Mouse (Mus musculus): ENCODE measurements at regions not wholly inside any gene's neighbourhood (a gene's known extent, or its start where the extent isn't known, plus 50 kb on each side); places are given as distances from the start of the nearest gene placed in this dataset.

DNA sequence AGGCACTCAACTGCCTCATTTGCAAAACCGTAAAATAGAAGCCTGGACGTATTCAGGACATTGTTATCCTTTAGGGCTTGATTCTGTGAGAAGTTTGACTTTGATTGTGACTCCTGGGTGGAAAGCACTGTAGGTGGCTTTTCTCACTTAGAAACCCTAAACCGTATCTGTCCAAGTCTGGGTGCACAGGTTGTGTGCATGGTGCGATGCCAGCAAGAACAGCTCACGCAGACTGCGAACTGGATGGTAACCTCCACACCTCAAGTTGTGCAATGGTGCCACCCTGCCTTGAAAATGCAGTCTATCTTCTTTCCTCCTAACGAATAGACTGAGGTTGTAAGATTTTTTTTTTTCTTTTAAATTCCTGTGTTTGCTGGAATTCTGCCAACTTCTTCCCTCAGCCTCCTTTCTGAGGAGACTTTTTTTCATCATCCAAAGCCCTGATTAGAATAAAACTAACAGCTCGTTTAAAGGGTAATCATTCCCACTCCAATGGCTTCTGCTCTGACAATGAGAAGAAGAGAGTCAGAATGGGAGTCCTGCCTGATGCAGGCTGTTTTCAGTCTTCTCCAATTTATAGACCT, 383.8 kb upstream of the Slc30a5 start:
- DNase-seq (ENCODE audit: low spot score), result no peak

DNA sequence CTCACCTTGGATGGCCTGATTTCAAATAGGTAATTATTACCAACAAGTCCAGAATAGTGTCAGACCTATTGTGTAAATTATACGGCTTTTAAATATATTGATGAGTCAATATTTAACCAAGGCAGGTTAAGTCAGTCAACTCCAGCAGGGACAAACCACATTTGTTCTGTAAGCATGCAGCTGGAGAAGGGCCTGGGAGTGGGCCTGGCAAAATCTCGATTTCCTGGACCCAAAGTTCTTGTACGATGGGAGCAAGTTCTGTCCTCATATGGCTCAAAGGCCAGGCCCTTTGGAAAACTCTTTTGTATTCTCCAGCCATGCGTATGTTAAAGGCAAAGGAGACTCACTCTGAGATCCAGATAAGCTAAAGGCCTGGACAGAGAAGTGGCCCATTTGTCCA, 383.2 kb upstream of the Slc30a5 start:
- no peak for DNase-seq (ENCODE audit: low spot score)

DNA sequence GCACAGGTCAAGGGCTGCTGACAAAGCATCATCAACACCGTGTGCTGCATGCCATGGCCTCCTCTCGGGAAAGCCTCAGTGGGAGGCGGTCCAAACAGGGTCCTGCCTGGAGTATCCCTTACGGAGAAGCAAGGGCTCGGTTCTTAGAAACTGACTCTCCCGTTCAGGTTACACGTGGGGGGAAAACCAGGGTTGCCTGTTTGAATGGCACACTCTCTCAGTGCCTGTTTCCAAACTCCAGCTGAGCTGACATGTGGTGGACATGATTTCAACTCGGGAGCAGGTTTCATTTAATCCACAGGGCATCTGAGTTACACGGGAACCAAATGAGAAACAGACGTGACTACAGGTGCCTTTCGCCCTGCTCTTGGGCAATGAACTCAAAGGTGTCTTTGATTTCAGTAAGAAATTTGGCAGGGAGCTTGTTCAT, 382.6 kb upstream of the Slc30a5 start:
- no peak for DNase-seq (ENCODE audit: low spot score)

DNA sequence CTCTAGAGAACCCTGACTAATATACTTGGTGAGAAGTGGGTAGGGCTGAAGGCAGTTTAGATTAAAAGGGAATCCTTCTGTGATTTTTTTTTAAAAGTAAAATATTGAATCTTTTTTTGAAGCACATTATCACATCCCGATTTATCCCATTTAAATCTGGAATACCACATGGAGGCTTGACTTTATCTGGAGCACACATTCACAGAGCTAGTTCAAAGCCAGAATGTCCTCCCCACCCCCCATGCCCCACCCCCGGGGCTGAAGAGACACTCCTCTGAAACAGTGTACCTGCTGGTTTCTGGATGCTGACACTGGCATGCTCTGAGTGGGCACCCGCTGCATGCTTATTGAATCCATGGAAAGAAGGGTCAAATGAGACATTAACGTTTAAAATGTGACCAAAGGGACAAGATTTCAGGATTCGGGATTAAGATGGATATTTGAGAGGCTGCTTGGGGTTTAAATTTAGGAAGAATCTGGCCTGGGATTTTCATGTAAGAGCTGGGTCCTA, 382.0 kb upstream of the Slc30a5 start:
- DNase-seq (ENCODE audit: low spot score), result no peak

DNA sequence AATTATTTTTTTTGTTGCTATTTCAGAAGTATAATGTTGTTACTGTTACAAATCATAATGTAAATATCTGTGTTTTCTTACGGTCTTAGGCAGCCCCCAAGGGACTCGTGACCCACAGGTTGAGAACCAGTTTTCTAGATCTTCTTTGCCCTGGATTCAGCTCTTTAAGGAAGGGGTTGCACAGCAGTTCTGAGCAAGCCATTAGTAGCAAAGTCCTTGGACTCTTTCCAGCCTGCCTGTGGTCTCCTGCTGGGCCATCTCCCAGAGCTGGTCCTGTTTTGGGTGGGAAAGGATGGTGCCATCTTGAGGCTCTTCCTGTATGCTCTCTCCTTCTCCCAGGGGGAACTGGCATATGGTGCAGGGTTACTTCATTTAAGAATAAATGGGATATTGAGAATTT, 380.9 kb upstream of the Slc30a5 start:
- DNase-seq (ENCODE audit: low spot score), result no peak

DNA sequence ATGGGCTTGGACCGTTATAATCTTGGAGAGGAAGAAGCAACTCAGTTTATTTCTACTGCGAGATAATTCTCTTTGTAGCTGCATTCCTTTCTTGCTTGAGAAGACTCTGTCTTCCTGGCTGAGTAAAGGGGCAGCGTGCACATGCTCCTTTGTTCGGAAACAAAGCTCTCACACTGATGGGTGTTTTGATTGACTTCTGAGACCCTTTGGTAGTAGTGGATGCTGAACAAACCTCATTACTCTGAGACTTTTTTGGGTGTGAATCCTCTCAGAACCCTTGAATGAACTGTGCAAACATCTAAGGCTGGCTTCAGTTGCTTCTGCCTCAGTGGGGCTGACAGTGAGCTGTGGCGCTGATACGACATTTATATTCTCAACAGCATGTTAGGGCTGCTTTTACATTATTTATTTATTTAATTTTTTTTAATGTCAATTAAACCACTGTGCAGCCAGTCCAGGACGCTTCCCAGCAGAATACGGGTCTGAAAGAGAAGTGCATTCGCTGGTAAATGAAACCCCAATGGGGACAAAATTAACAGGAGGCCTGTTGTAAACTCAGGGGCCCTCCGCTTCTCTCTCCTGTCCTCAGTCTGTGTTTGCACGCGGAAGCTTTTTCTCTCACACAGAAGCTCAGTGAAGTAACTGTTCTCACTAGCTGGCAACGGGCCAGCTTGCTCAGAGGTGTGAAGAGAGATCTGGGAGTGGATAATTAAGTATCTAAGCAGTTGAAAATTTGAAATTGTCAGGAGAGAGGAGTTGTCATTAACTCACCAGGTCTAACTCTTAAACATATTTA, 380.1 kb upstream of the Slc30a5 start:
- DNase-seq (ENCODE audit: low spot score), result no peak

DNA sequence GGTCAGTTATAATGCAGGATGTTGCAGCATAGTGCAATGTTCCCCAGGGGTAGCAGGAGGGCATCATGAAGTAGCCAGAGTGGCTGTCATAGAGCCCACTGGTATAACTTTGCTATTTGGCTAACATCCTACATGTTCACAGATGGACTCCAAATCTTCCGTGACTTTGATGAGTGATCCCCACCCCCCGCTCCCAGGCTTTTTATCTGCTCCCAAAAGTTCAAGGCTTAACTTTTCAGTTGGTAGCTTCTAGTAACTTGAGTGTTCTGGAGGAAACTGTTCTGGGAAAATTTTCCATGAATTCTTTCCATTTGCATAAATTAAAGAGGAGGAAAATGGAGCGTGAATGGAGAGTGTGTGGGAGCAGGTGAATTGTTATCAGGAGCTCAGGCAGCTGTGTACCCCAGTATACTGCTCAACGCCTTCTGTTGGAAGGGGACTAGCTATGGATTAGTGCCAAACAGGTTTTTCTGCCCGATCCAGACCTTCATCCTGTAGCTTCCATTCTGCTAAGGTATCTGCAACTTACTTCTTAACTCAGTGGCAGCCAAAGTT, 379.2 kb upstream of the Slc30a5 start:
- no peak for DNase-seq (ENCODE audit: low spot score)

DNA sequence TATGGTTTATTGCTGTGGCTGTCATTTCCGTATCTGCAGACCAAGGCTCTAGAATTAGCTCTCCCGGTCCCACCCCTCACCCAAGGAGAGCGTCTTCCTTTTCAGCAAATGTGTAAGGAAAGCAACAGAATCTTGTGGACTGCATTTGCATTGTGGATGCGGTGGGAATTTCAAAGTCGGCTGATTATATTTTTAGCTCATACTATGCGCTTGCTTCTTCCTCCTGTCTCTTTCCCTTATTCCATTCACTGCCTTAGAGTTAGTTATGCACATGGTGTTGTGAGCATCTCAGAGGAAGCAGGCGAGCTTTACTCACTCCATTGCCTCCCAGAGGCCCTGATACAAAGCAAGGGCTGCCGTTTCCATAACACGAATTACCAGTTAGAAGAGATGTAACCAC, 375.6 kb upstream of the Slc30a5 start:
- no peak for DNase-seq (ENCODE audit: low spot score)

DNA sequence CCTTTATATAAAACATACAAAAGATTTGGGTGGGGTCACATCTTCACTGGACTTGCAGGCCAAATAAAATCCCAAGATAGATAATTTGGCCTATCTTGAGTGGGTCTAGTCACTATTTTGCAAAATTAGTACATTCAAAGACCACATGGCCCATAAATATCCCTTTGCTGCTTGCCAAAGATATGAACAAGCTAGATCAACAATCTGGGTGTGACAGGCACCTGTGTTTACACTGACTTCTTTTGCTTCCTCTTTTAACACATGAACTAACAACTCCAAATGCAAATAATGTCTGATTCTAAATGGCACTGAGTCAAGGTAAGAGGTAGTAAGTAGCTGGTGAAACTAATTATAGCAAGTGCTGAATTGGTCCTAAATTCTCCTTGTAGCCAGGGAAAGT, 370.2 kb upstream of the Slc30a5 start:
- no peak for DNase-seq (ENCODE audit: low spot score)

DNA sequence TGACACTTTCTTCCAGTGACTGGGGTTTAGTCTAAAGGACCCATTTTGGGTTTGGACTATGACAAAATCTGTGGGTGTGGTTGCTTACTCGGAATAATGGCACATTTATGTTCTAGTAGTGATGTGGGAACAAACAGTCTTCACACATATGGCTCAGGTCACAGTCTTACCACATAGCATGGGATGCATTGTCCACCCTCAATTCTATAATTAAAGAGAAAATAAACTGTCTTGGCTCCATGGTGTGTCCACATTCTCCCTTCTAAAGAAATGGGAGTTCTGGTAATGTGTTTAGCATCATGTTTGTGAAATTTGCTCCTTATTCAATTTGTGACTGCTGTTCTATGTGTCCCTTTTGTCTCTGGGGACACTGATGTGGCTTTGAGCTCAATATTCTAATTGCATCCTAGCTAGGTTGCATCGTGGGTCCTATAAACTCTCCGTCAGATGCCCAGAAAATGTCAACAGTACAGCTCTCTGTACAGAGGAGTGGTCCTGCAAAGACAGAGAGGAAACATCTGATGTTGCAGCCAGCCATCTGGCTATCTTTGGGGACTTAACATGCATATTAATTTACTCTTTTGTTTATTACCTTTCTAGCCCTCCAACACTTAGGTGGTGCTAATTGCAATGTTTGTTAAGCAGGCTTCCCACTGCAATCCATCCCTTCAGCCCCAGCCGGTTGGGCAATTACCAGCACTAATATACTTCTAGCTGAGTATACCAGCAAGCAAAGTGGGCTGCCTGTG, 369.5 kb upstream of the Slc30a5 start:
- DNase-seq (ENCODE audit: low spot score), result no peak

DNA sequence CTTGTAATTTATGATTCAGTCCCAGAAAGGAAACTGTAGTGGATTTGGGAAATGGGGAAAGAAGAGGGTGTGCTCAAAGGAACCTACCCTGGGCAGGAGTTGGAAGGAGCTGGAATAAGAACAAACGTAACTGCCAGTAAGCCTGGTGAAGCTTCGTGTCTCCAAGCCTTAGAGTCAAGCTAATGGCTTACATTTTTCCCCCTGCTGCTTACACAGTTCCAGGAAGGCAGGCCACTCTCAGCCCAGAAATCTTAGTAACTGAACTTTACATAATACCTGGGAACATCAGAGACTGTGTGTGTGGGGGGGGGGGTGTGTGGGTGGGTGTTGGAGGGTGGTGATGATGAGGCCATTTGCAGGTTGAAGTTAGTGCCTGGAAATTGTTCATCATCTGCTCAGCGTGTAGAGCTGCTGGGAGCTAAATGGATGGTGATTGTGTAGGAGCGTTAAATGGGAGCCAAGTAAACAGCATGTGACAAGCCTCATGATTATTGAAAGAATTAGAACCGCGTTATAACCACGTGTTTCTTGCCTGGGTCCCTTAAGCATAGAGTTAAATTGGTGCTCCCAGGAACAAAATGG, 357.1 kb upstream of the Slc30a5 start:
- no peak for DNase-seq (ENCODE audit: low spot score)

DNA sequence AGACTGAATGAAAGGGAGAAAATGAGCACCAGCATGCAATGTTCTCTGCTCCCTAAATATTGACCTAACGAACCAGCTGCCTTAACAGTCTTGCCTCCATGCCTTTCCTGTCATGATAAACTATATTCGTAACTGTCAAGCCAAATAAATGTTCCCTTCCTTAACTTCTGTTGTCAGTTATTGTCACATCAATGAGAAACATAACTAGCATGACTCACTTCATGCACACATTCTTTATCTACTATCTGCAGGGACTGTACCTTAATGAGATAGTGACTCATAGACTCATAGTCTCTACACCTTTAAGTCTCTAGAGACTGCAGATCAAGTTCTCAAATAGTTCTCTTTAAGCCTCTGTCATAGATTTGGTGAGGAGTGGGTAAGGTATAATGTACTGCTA, 349.2 kb upstream of the Slc30a5 start:
- no peak for DNase-seq (ENCODE audit: low spot score)

DNA sequence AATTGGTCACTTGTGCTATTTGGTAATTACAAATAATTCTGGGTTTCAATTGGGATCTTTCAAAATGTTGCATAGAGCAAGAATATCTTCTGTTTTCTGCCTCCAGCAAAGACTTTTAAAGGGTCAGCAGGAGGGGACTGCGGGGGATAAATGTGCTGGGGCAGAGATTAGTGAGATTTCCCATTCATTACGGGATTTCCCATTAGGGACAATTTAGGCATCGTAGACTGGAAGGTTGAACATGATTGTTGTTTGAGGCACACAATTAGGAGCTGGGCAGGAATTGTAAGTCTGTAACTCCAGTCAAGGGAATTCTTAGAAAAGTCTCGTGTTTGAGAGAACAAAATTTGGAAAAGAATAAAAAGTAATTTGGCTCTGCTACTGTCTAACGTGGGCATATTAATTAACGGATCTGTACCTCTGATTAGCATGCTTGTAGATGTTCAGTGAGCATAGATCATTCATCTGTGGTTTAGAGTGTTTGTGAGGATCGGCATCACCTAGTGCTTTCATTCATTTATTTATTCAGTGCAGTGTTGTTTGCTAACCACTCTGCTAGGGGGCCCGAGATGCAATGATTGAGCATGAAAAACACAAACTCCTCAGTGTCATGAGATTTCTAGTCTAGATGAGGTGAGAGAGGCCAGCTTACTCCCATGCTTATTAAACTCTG, 341.9 kb upstream of the Slc30a5 start:
- DNase-seq (ENCODE audit: low spot score), result no peak

DNA sequence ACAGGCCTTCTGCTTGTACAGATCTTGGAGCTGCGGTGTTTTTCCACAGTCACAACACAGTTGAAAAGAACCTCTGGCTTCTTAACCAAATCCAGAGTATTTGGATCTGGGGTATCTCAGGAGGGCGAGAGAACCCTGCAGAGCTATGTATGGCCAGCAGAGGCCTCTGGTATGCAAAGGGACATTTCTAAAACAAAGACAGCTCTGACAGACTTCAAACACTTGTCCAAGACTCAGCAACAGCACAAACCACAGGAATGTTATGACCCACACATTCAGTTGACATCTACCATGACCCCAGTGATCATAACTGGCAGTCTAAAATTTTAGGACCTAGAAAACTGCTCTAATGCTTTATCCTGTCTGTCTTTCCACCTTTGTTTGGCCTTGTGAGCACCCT, 328.5 kb upstream of the Slc30a5 start:
- no peak for DNase-seq (ENCODE audit: low spot score)

DNA sequence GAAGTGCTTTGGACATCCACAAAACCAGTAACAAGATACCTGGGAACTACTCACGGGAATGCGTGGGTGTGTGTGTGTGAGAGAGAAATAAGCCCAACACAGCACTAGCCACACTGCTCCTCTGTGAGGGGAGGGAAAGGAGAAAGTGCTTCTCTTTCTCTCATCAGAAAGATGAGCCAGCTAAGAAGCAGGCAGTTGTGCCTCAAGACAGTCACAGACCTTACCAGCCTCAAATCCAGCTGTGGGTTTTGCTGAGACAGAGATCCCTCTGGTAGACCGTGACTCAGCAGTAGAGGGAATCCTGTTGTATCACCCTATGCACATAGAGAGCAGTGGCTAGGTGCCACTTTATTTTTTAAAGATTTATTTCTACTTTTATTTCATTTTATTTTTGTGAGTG, 326.7 kb upstream of the Slc30a5 start:
- DNase-seq (ENCODE audit: low spot score), result no peak

DNA sequence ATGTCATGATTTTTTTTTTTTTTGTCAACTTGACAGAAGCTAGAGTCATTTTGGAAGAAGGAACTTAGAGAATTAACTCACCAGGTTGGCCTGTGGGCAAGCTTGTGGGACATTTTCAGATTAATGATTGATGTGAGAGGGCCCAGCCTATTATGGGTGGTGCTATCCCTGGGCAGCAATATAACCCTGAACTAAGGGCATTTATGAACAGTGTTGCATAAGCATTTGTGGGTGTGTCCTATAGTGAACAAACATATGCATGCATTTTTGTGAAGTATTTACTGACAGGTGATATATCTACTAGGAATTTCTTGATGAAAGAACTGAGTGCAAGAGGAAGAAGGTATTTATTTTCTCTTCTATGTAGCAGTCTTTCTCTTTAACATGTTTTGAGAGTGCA, 320.5 kb upstream of the Slc30a5 start:
- no peak for DNase-seq (ENCODE audit: low spot score)

DNA sequence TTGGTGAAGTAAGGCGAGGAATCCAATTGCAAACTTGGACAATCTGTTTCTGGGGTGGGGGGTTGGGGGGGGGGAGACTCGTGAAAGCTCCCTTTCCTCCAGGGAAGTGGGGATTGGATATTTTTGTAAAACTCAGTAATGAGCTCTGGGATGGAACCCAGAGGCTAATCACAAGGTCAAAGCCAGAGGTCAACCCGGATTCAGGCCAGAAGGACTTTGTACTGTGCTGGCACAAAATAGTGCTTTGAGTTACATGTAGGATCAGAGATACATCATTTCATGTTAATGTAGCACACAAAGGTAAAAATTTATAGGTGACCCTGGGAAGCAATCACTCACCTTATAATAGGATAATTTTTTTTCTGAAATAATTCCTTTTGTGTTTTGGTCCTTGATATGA, 309.5 kb upstream of the Slc30a5 start:
- no peak for DNase-seq (ENCODE audit: low spot score)

DNA sequence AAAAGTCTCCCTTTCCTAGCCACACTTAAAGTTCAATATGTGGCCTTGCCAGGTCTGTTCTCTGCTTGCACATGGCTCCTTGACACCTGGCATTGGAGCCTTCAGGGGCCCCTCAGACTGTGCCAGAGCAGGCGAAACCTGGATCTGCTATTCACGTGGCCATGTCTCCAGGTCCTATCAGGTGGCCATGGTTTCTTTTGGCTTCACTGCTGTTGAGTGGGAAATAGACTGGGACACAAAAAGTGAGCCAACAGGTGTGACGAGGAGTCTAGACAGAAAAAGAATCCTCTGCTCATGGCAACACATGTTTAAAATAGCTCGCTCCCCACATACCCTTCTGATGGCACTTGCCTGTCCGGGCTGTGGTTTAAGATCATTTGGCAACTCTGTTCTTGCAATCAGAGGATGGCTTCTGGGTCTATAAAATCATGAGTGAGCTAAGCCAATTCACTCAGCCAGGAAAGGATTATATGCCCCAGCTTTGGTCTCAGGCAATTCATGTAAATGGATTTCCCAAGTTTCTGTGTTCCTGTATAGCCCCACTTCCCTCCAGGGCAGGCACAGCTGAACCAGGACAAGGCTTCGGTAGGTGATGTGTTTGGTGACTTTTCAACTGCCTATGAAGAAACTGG, 309.0 kb upstream of the Slc30a5 start:
- no peak for DNase-seq (ENCODE audit: low spot score)

DNA sequence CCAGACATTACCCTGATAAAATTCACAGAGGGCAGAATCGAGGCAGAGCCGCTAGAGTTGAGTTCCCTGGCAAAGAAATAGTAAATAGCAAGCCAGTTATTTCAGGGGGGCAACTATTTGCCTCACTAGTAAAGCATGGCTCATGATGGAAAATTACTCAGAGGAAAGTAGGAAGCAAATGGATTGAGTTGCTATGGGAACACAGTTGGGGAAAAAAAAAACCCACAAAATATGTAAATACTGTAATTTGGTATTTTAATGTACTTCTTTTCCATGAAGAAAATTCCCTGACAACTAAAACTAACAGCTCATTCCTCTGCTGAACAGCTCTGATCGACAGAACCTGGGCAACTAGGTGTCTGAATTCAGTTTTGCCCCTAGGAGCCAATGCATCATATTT, 296.2 kb upstream of the Slc30a5 start:
- DNase-seq (ENCODE audit: low spot score), result no peak

DNA sequence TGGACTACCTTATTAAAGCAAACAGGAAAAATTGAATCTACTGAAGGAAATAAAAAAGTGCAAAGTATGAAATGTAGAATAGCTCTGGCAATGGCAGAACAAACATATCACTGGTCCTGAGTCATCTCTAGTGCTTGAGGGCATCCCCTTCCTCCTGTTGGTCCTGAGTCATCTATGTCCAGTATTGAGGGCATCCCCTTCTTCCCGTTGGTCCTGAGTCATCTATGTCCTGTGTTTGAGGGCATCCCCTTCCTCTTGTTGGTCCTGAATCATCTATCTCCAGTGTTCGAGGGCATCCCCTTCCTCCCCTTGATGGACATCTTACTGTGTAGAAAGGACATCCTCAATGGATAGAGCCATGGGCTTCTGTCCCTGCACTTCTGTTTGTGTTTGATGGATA, 294.6 kb upstream of the Slc30a5 start:
- DNase-seq (ENCODE audit: low spot score), result no peak

DNA sequence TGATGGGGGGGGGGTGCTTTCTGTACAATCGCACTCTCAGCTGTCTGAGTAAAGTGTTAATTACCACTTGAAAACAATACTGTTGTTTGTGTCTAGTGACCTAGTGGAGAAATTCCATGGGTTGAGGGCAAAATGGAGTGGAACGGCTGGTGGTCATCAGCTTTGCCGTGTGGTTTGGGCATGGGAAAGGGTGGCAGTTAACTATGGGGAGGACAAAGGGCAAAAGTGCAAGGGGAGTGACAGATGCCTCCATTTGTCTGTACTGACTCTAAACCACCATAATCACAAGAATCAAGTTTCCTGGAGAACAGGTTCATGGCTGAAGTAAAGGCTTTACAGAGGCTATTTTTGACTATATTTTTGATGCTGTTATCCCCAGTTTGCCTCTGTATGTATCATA, 294.0 kb upstream of the Slc30a5 start:
- DNase-seq (ENCODE audit: low spot score), result no peak
